Mouse (Mus musculus): Measurements from ENCODE around the gene Sod1.

Sod1 gene

GRCm38 (mm10) chr16:90259623-90260022, 39.1 kb downstream of the Sod1 start:
- no peak for DNase-seq

- DNase-seq = no peak
These were observed 39.5 kb downstream of the Sod1 start for GRCm38 (mm10) chr16:90260097-90260496.

DNA sequence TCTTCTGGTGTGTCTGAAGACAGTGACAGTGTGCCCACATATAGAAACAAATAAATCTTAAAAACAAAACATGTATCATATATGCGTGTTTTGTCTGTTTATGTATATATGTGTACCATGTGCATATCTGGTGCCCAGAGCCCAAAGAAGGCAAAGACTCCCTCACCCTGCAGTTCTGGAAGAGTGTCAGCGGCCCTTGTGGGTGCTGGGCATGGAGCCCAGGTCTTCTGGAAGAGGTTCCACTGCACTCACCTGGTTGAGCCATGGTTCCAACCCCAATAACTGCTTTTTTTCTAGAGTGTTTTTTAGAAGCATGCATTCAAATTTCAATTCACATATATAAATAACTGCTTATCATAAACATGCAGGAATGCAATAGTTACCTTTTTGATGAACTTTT, 41.2 kb downstream of the Sod1 start:
- DNase-seq = peak; percentile 79 to 86

GRCm38 (mm10) chr16:90264021-90264420, 43.5 kb downstream of the Sod1 start:
- DNase-seq = no peak

DNA sequence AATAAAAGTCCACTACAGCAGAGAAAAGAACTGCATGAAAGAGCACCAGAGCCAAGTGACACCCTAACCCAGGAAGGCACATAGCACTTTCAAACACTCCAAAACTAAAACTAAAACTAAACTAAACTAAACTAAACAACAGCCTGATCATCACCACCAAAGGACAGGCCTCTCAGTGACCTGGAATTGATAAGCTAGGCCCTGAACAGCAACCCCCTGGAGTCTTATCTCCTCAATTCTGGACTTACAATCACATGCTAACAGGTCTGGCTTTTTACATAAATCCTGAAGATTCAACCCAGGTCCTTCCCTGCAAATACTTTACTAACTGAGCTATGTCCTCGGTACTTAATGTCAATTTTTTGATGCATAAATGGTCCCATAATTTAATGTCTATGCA, 44.6 kb downstream of the Sod1 start:
- DNase-seq = no peak

DNA sequence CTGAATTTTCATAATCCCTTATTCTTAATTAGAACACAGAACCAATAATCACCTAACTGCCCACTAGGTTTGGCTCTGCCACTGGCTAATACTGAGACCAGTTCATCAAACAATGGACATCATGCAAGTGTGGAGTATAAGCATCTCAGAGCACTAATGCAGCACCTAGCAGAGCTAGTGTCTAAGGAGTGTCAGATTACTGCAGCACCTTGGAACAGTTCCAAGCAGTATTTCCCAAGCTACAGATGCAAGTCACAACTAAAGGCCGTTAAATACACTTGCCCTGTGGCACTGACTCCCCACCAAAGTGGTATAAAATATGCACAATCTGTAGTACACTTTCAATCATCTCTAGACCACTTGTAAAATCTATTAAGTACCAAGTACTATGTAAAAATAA, 46.0 kb downstream of the Sod1 start:
- no peak for DNase-seq

GRCm38 (mm10) chr16:90275521-90275920, 55.0 kb downstream of the Sod1 start:
- DNase-seq = peak; percentile 29 to 31
